Mouse (Mus musculus): ENCODE measurements around the gene Cyp2c23.

Cyp2c23 gene

GRCm38 (mm10) chr19:43966481-43966880, 62.5 kb downstream of the Cyp2c23 start:
- no peak for DNase-seq

- no peak for DNase-seq
Observed at GRCm38 (mm10) chr19:43965496-43966085, 63.4 kb downstream of the Cyp2c23 start.

GRCm38 (mm10) chr19:43962795-43963194, 66.2 kb downstream of the Cyp2c23 start:
- no peak for DNase-seq

- DNase-seq, result no peak
Observed at GRCm38 (mm10) chr19:43961185-43961584, 67.8 kb downstream of the Cyp2c23 start.

- peak; percentile 56 to 66 for DNase-seq
Observed at GRCm38 (mm10) chr19:43960014-43960413, 69.0 kb downstream of the Cyp2c23 start.

GRCm38 (mm10) chr19:43959162-43959561, 69.8 kb downstream of the Cyp2c23 start:
- peak; percentile 66 to 74 for DNase-seq

- DNase-seq, result no peak
Observed at GRCm38 (mm10) chr19:43957881-43958280, 71.1 kb downstream of the Cyp2c23 start.

- DNase-seq, result no peak
Observed at GRCm38 (mm10) chr19:43957402-43957801, 71.6 kb downstream of the Cyp2c23 start.

- DNase-seq, result no peak
Observed at GRCm38 (mm10) chr19:43955266-43955665, 73.7 kb downstream of the Cyp2c23 start.

All from lung, adult 18-20 months (tissue).